Mouse (Mus musculus) cerebellum, postnatal 10 days (tissue): ENCODE measurements around the gene Gm10912.
"Not testable (repeated sequence)": the region's sequence is repeated elsewhere in the genome, so short reads cannot be mapped to it uniquely, and the experiment has no call there.

Experiments used
- DNase-seq, 2 experiments: peaks; one replicate each; pipeline ENCODE4 v3.0.0; 2021; ENCODE audit warnings: mixed read lengths in 2 of 2

The Gm10912 gene

GRCm38 (mm10) chr2:104065526-104065925, at the start of gene Gm10912:
Gm10912 (plus strand) TSS chr2:104065826.
- DNase-seq: not testable (repeated sequence)

- no peak for DNase-seq
Observed at GRCm38 (mm10) chr2:104023096-104023495, 42.5 kb upstream of the Gm10912 start.

- DNase-seq: no peak
Observed at GRCm38 (mm10) chr2:104024656-104025055, 41.0 kb upstream of the Gm10912 start.

GRCm38 (mm10) chr2:104027458-104028138, 38.0 kb upstream of the Gm10912 start, which contains the start of gene Fbxo3:
Fbxo3 (plus strand) TSS chr2:104027721.
- peak; percentile 92 to 95 for DNase-seq

- no peak for DNase-seq
Observed at GRCm38 (mm10) chr2:104028139-104028723, 37.4 kb upstream of the Gm10912 start, which contains the start of gene 4931422A03Rik. 4931422A03Rik (minus strand) TSS chr2:104028361.

GRCm38 (mm10) chr2:104029074-104029473, 36.6 kb upstream of the Gm10912 start:
- no peak for DNase-seq

GRCm38 (mm10) chr2:104030381-104030780, 35.2 kb upstream of the Gm10912 start:
- no peak for DNase-seq

- no peak for DNase-seq
Observed at GRCm38 (mm10) chr2:104032056-104032455, 33.6 kb upstream of the Gm10912 start.

GRCm38 (mm10) chr2:104034832-104035472, 30.7 kb upstream of the Gm10912 start:
- peak; percentile 73 to 80 for DNase-seq

GRCm38 (mm10) chr2:104035595-104035994, 30.0 kb upstream of the Gm10912 start:
- no peak for DNase-seq

GRCm38 (mm10) chr2:104036316-104036715, 29.3 kb upstream of the Gm10912 start:
- DNase-seq: no peak

GRCm38 (mm10) chr2:104038236-104038635, 27.4 kb upstream of the Gm10912 start:
- DNase-seq: no peak

- DNase-seq: no peak
Observed at GRCm38 (mm10) chr2:104041632-104042031, 24.0 kb upstream of the Gm10912 start.

GRCm38 (mm10) chr2:104042766-104043165, 22.9 kb upstream of the Gm10912 start:
- no peak for DNase-seq

- no peak for DNase-seq
Observed at GRCm38 (mm10) chr2:104043624-104044478, 21.8 kb upstream of the Gm10912 start.

GRCm38 (mm10) chr2:104044479-104045080, 21.0 kb upstream of the Gm10912 start:
- no peak for DNase-seq

- no peak for DNase-seq
Observed at GRCm38 (mm10) chr2:104058381-104058780, 7.2 kb upstream of the Gm10912 start.

- no peak for DNase-seq
Observed at GRCm38 (mm10) chr2:104058954-104059353, 6.7 kb upstream of the Gm10912 start.

GRCm38 (mm10) chr2:104059786-104060185, 5.8 kb upstream of the Gm10912 start:
- no peak for DNase-seq

GRCm38 (mm10) chr2:104060996-104061395, 4.6 kb upstream of the Gm10912 start:
- DNase-seq: no peak

- DNase-seq: no peak
Observed at GRCm38 (mm10) chr2:104062665-104063064, 3.0 kb upstream of the Gm10912 start.

GRCm38 (mm10) chr2:104064152-104064551, 1.5 kb upstream of the Gm10912 start:
- DNase-seq: no peak
